Mouse (Mus musculus) lung, postnatal 4 days (tissue): ENCODE measurements around the gene Lrp1.

Source experiments
- DNase-seq, 2 experiments: peaks; one replicate each; pipeline ENCODE4 v3.0.0; 2021

Lrp1 gene

DNA sequence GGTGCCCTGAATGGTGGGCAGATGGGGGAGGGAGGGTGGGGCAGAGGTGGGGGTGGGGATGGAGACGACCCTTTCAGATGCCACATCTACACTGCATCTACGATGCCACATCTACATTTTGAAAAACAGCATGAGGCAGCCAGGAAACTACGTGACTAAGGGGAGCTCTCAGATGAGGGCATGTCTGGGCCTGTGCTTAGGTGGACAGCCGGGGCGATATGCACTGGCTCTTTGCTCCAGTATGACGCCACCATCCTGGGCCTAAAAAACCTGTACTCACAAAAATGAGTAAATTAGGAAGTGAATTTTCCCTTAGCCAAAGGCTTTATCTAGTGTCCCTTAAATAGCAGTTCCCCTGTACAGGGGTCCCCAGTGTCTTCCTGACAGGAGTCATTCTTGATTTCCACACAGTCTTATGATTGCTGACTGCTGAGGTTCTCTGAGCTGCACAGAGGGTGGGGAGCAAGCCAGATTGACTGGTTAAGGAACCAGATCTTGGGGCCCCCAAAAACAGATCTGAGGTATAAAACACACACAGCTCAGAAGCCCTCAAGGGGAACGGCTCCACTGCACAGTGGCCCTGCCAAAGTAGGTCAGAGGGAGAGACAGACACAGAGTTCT, 30.0 kb downstream of the Lrp1 start:
- no peak for DNase-seq

DNA sequence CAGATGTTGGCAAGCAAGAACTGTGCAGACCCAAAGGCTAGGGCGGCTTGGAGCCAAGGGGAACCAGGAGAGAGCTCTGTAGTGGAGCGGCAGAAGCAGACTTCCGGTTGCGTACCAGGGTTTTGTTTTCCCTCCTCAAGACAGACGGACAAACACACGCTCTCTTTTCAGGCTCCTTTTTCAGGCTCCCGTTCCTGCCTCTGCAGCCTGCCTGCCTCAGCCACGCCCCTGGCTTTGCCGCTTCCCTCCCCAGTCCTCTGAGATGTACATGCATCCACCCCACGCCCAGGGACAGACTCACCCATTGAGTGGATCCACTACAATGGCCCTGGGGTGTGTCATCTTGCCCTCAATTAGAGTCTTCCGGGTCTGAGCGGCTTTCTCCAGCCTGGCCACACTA, 30.7 kb downstream of the Lrp1 start:
- DNase-seq, result no peak

DNA sequence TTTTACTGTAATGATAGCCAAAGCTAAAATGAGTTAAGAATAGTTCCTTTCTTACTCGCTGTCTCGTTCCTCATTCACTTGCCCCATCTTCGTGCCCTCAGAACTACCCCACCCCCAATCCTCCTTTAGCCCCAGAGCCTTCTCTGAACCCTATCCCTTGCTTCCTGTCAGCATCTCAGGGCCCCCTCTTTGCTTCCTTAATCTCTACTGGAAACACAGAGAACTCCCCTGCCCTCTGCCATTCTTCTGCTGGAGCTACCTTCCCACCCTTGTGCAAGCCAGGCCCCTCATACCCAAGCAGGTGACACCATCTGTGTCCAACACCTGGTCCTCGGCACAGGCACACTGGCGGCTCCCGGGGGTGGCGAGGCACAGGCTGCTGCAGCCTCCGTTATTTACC, 33.2 kb downstream of the Lrp1 start:
- no peak for DNase-seq

DNA sequence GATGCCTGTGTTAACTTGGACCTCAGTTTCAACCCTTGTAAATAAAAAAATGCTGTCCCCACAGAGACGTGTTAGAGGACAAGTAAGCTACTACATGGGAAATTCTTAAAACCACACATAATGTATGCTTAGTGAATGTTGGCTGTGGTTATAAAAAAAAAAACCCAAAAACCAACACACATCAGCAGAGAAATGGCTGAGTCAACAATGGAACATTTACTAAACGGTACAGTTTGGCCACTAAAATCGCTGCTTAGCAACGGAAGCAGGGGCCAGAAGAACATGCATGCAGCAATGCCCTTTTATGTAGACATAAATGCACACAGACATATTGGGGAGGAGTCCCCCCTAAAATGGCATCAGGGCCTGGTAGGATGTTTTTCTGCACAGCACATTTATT, 34.7 kb downstream of the Lrp1 start:
- no peak for DNase-seq

DNA sequence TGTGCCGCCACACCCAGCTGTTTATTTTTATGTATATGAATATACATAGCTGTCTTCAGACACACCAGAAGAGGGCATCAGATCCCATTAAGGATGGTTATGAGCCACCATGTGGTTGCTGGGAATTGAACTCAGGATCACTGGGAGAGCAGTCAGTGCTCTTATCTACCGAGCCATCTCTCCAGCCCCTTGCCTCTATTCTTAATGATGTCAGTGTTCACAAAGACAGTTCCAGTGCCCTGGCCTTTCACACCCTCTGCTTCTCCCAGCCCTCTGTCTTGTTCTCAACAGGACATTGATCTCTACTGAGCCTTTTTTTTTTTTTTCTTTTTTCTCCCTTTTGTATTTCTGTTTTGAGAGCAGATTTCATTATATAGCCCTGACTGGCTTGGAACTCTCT, 35.4 kb downstream of the Lrp1 start:
- DNase-seq, result no peak

DNA sequence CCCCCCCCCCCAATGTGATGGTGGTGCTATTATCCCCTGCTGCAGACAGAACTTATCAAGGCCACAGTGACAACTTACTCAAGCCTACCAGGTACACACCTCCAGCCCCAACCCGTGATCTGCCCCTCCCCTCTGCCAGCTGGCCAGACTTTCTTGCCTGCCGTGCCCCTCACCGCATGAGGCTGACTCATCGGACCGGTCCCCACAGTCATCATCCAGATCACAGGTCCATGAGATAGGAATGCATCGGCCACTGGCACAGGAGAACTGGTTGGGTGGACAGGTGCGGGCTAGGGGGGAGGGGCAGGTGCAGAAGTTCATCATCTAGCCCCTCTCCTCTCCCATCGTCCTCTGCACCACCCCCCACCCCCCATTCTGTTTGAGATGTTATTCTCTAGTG, 37.3 kb downstream of the Lrp1 start:
- no peak for DNase-seq

DNA sequence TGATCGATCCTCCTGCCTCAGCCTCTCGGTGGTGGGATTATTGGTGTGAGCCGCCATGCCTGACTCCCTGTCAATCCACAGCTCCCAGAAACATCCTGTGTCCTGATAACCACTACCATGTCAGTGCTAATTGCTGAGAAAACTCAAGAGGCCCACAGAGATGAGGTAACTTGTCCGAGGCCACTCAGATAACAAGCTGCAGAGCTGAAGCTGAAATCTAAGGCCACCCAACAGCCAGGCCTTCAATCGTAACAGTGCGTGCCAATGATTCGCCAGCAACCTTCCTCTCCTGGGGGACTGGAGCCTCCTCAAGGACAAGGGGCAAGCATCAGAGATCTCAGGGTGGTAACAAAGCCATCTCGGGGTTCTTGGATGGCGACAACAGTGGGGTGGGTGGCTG, 39.7 kb downstream of the Lrp1 start:
- DNase-seq, result no peak

DNA sequence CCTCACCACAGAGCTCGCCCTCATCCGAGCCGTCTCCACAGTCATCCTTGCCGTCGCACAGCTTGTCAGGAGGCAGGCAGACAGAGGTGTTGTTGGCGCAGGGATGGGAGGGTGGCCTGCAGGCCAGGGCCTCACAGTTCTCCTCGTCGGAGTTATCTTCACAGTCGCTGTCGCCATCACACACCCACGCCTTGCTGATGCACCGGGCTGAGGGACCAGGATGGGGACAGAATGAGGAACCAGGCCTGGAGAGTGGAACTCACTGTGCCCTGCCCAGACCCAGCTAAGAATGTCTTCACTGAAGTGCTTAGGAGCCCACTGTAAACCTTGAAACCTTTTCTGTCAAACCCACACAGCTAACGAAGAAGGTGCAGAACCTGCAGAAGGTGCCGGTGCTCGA, 43.0 kb downstream of the Lrp1 start:
- DNase-seq, result peak; percentile 59 to 61

DNA sequence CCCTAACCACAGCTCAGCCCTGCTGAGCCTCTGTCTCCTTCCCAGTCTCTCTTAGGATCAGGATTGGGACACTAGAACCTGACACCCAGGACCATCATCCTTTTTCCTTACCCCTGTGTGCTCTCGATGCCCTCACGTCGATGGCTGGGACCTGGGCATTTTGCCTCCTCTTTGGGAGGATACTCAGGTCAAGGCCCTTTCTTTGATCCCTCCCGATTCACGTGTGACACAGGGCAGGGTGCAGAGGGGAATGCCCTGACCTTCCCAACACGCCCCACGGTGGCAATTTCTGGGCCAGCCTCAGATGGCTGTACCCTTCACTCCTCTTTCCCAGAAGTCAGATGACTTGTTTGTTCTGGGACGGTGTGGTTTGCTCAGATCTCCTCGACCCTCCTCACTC, 43.8 kb downstream of the Lrp1 start:
- no peak for DNase-seq

DNA sequence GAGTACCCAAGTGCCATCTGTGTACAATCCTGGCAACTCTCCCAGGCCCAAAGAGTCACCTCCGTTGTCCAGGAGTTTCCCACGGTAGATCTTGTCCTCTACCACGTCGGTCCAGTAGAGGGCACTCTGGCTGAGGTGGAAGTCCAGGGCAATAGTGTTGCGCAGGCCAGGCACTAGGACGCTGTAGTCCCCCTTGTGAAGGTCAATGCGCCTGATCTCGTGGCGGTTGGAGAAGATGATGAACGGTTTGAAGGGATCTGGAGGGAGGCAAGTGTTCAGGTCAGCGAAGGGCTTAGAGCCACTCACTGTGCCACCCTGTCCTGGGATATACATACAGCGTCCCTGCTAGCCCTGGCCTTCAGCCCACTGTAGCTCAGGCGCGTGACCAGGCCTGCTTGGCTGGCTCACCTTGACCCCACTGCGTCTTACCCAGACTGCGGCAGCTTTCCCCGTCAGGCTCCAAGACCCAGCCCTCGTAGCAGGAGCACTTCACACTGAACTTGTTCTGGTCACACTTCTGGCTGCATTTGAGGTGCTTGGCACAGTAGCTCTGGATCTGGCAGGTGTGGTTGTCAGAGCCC, 44.5 kb downstream of the Lrp1 start:
- peak; percentile 72 to 81 for DNase-seq

DNA sequence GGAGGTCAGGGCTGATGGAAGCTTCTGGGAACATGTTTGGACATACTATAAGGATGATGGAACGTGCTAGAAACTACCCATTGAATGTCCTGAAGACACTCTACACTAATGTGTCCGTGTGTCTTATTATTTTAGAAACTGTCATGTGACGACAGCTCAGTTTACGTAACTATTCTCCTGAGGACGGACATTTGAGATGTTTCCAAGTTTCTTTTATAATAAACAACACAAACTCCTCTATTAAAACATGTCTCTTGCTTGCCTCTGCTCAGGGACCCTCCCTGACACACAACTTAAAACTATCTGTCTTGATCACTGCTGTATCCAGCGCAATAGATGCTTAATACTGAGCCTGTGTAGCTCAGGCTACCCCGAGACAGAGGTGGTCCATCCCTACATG, 45.2 kb downstream of the Lrp1 start:
- DNase-seq, result no peak

DNA sequence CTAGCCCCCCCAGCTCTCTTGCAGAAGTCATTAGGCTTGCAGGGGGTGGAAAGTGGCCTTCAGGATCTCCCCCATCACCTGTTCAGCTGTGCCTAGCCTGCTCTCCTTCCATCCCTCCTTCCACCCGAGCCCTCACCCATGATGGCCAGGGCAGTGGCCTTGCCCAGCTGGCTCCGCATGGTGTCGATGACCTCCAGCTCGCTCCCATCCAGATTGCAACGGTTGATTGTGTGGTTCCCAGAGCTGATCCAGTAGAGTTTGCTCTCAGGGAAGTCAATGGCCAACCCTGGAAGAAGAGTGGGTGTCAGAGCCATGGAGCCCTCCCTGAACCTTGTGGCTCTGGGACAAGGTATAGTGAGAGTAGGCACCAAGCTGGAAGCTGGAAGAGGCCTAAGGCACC, 48.7 kb downstream of the Lrp1 start:
- DNase-seq, result no peak

DNA sequence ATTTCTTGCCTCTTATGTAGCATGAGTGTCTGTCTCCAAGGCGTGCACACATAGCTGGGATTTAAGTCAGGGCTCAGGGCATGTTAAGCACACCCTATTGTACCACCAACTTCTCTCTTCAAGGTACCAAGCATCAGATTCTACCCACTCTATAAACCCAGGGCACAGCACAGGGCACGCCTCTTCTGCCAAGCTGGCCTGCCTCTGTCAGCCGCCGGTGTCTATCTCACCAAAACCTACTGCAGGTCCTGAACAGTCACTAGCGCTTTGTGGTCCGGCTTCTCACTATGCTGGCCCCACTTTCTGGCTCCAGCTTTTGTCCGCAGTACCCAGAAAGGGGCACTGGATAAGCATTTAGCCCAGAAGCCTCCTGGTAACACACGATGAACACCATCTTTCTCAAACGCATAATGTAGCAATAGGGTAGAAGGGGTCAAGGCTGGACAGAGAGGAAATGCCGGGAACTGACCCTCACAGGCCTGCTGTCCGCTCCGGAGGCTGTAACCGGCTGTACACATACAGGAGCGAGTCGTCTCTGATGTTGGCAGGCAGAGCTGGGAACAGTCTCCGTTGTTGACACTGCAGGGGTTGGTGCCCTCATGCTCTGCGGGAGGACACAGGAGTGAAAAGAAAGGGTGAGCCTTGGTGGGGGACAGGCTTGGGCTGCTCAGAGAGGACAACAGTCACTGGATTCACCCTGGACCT, 49.9 kb downstream of the Lrp1 start:
- DNase-seq, result peak in 1 of 2 experiments; percentile 61

DNA sequence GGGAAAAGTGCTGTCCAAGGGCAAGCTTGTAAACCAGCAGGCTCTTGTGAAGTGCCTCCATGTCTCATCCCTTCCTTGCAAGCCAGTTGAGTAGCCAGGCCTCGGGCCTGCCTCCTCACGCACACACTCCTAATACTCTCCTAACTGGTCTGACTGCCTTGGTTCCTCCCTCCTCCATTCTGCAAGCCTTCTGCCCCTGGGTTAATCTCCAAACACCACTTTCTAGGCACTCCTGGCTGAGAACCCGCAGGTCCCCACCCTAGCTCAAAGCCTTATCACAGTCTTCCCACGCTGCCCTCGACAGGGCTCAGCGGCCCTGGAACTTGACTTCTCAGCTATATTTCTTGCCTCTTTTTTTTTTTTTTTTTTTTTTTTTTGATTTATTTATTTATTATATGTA, 50.6 kb downstream of the Lrp1 start:
- DNase-seq, result peak in 1 of 2 experiments; percentile 50

DNA sequence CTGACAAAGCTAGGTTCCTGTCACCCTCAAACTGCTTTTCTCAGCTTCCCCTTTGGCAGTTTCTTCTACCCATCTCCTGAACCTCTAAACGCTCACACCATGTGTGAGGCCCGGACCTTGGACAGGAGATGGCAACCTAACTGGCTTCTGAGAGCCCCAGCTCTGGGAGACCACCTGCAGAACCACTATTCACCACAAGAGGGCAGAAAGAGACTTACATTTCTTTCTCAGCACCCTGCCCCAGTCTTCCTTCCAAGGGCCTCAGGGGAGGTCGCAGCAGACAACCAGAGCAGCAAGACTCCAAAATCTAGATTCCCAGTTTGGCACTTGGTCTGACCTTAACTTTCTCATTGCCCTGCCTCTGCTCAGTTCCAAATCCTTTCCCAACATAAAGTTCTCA, 51.5 kb downstream of the Lrp1 start:
- peak; percentile 75 to 85 for DNase-seq

DNA sequence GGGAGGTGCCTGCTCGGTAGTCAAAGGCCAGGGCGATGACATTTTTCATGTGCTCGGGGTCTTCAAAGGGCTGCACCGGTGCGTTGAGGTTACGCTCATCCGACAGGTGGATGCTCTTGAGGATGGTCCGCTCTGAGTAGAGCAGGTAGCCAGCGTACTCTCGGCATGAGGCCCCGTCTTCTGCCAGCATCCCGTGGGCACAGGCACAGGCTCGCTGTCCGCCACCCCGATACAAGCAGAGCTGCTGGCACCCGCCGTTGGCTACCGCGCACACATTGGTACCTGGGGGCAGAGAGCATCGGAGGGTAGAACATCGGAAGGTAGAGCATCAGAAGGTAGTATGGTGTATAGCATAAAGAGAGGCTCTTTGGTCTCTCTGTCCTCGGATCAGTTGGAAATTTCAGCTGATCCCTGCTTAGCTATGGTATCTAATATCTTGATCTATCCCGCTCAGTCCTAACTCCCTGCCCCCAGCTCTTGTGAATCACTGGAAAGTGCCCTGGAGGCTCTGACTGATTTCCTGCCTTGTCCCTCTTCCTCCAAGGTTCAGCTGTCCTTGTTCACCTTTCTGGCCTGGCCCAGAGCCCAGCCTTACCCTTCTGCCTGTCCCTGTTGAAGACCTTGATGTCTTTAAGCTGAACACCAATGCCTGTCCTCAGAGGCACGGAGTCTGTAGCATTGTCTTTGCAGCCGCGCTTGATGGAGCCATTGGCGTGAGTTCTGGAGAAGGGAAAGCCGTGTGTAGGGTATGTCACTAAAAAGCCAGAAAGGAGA, 54.2 kb downstream of the Lrp1 start:
- no peak for DNase-seq

DNA sequence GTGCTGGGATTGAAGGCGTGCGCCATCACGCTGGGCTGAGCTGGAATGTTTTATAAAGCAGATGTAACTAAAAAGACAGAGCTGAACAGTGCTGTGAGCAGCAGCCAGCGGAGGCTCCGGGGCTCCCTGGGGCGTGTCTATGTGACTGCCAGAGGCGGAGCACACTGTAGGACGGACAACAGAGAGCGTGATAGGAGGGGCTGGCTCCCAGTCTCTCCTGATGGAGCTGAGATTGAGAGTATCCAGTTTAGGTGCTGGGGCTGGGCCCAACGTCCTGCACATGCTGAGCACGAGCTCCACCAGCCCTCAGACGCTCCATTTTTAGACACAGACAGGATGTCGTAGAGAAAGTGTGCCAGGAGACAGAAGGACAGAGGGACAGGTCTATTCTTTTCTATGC, 56.6 kb downstream of the Lrp1 start:
- peak in 1 of 2 experiments; percentile 55 for DNase-seq

DNA sequence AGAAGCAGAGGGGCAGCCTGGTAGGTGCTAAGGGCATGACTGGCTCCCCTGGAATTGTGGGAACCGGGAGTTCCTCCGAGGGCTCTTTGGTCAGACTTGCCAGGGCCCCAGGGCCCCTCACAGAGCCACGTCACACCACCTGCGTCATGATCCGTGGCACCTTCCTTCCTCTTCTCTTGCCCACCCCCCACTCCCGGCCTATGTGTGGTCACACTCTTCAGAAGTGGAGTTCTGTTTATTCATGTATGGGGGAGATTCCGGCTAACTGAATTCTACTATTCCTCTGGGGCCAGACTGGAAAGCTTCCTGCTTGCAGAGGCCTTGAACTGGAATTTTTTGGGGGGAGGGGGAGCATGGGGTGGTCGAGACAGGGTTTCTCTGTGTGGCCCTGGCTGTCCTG, 57.1 kb downstream of the Lrp1 start:
- DNase-seq, result no peak

DNA sequence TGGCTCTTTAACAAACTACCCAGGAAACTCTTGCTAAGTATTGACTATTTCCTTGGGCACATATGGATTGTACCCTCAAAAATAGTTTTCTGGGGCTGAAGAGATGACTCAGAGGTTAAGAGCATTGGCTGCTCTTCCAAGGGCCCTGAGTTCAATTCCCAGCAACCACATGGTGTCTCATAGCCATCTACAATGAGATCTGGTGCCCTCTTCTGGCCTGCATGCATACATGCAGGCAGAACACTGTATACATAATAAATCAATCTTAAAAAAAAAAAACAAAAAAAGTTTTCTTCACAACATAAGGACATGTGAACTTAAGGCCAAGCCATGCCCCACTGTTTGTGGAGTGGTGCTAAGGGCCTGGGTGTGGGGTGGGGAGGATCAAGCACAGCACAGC, 59.8 kb downstream of the Lrp1 start:
- DNase-seq, result no peak

DNA sequence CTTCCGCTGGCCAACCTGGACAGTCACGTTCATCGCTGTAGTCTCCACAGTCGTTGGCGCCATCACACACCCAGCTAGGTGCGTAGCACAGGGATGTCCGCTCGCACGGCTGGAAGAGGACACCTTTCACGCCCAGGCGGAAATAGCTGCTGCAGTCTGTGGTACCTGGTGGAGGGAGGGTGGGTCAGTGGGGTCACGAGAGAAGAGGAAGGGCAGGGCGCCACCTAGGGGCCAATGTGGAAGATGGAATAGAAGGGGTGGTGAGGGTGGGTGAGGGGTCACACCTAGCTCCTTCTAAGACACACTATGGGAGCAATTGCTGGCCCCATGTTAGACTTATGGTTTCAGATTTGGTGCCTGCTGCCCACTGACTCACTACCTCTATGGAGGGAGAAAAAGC, 63.6 kb downstream of the Lrp1 start:
- DNase-seq, result no peak

DNA sequence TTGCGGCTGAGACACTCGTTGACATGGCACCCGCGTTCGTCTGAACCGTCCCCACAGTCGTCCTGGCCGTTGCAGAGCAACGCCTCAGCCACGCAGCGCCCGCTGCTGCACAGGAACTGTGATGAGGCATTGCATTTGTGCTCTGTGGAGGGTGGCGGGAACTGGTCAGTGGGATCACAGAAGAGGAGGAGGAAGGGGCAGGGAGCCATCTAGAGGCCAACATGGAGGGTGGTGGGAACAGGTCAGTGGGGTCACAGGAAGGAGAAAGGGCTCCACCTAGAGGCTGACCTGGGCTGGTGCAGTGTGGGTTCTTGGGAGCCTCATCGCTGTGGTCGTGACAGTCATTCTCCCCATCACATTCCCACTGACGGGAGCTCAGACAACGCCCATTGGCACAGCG, 65.2 kb downstream of the Lrp1 start:
- DNase-seq, result peak in 1 of 2 experiments; percentile 51

DNA sequence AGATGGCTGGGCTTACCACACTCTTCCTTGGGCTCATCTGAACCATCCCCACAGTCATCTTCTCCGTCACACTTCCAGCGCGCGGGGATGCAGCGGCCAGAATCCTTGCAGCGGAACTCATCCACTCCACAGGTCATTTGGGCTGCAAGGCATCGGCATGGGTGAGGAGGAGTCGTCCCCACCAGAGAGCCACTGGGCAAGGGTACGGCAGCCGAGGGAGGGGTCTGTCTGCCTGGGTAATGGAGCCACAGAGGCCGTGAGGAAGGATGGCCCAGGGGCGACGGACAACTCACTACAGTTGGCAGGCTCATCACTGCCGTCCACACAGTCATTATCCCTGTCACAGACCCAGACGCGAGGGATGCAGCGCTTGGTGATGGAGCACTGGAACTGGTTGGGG, 71.1 kb downstream of the Lrp1 start:
- no peak for DNase-seq

DNA sequence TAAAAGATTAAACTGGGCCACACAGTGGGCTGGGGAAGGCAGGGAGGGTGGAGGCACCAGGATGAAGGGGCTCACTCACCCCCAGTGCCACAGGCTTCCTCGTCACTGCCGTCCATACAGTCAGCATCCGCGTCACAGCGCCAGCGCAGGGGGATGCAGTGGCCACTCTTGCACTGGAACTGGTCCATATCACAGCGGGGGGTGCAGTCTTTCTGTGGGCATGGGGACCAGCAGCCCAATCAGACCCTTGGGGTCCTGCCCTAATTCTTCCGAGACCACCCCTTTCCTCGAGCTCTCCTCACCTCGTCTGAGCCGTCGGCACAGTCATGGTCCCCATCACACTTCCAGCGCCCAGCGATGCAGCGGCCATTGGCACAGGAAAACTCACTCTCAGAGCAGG, 72.7 kb downstream of the Lrp1 start:
- DNase-seq, result no peak

DNA sequence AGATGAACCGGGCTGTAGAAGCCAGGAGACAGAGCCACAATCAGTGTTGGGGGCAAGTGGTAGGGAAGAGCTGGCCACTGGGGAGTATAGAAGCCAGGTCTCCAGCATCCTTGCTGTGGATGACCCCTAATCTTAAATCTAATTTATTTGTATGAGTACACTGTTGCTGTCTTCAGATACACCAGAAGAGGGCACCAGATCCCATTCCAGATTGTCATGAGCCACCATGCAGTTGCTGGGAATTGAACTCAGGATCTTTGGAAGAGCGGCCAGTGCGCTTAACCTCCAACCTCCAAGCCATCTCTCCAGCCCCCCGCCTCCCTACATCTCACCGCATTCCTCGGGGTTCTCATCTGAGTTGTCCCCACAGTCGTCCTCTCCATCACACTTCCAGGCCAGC, 74.4 kb downstream of the Lrp1 start:
- no peak for DNase-seq
